In the genomic region with DNA sequence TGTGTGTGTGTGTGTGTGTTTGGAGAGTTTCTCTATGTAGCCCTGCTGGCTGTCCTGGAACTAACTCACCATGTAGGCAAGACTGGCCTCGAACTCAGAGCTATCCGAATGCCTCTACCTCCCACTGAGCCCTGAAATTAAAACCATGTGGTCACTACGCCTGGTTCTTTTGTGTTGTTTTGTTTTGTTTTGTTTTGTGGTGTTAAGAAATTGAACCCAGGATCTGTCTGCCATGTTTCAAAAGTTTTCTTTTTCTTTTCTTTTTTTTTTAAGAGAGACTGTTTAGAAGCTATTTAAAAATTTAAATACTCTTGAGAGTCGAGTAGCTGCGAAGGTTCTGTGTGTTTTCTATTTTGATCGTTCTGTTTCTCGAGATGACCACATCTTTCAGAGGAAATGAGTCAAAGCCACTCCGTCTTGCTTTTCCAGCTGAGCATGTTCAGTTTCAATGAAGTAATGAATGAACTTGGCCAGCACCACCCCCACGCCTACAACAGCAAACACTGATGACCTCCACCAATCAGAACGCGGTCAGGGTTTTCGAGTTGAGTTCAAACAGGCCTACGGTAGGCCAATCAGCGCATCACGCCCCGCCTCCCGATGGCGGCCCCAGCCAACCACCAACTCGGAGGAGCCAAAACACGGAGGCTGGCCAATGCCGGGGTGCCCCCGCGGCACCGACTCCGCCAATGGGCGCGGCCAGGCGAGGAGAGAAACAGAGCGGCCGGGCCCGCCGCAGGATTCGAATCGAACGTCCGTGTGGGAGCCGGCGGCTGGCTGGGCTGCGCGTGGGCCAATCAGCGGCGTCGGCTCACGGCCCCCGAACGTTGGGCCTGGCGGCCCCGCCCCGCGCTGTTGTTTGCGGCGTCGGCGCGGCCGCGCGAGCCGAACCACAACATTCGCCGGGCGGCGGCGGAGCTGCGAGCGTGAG, we compare ENCODE assay signal across 8 mouse cellular contexts. TPM values are rescaled to one million over a fixed set of nuclear protein-coding genes. Genes with fewer than 3 reads are reported as not detected.
DNase-seq lines count a peak whose midpoint lies in the region; ATAC-seq lines count a peak whose summit lies in the region.

A gene (plus strand): TSS at position 739 of the 931 bp plus-strand sequence.

- H3K4me3 ChIP-seq in lung, embryonic 16.5 days (ENCODE audit: low read length), result peak within 1 kb of the TSS; percentile 72

- no peaks in the 10 kb centered on the region for H3K9me3 ChIP-seq in lung, embryonic 16.5 days (ENCODE audit: control insufficient read depth, low read length)

- ATAC-seq in hematopoietic stem cell, adult 5-6 weeks (replicated peaks in 1 of 2; ENCODE audit: insufficient read depth in 1 of 2, low FRiP score in 2 of 2, low TSS enrichment in 1 of 2, low read depth in 1 of 2, poor library complexity in 2 of 2, severe bottlenecking in 2 of 2), result peak; percentile 91 to 94
- peak; percentile 96 for ATAC-seq in lung, embryonic 16.5 days (ENCODE audit: low read depth)

- peak within 1 kb of the TSS; percentile 84 for H3K9ac ChIP-seq in lung, embryonic 16.5 days (ENCODE audit: low read length)

- DNase-seq in MEL-GATA-1-ER (ENCODE audit: extremely low read depth, low read depth), result peak; percentile 99
- peak; percentile 98 for DNase-seq in cerebellum, adult 8-10 months
- peak; percentile 99 for DNase-seq in forelimb bud, embryonic 11.5 days (ENCODE audit: low read depth, low spot score)
- peak; percentile 97 for DNase-seq in layer of hippocampus, adult 9-10 months (ENCODE audit: low spot score)
- DNase-seq in ovary, postnatal 10 days (ENCODE audit: low spot score), result peak; percentile 97
- DNase-seq in thymus, postnatal 10 days (ENCODE audit: low spot score in 2 of 2), result peak; percentile 97 to 100

- peaks cover 41% of the 10 kb centered on the region for H3K4me1 ChIP-seq in lung, embryonic 16.5 days (replicated peaks; ENCODE audit: control insufficient read depth, insufficient read depth, low read length)

- H3K27me3 ChIP-seq in lung, embryonic 16.5 days (ENCODE audit: control insufficient read depth, insufficient read depth, low read depth, low read length), result no peaks in the 10 kb centered on the region

- peak within 1 kb of the TSS; percentile 93 for H3K27ac ChIP-seq in lung, embryonic 16.5 days (ENCODE audit: low read length)

- WGBS in lung, embryonic 16.5 days, result 2% methylated on average over 53 of the region's 66 CpGs

- peaks cover 6% of the 10 kb centered on the region for H3K36me3 ChIP-seq in lung, embryonic 16.5 days (ENCODE audit: control insufficient read depth, insufficient read depth, low read length)

- peak within 1 kb of the TSS; percentile 68 for H3K4me2 ChIP-seq in lung, embryonic 16.5 days (ENCODE audit: low read depth, low read length)

RNA-seq across cellular contexts. Expression of the gene that starts here (rescaled TPM):
- 51.5 and 101 TPM in 2 replicates for total RNA-seq in hematopoietic stem cell, adult 5-6 weeks (2017)
- polyA plus RNA-seq in lung, embryonic 16.5 days (2015; fragmentation: Nextera tagmentation; extraction: Ambion mirVana), result 41.3 and 43.2 TPM in 2 replicates

Comparison
In these comparisons a context has a peak if more than half of its experiments do, and no peak if none do; other contexts are left out.
1. Peak in every context shown above with its lines: DNase-seq, ATAC-seq, H3K4me3 ChIP-seq and H3K27ac ChIP-seq.